Mouse (Mus musculus) lung, embryonic 14.5 days (tissue): ENCODE measurements around the gene Hnrnpc. TPM values are rescaled to one million over a fixed set of nuclear protein-coding genes. Genes with fewer than 3 reads are reported as not detected.
A peak's percentile ranks its signal among the peaks of the same experiment; 100 is the strongest.

Source experiments
- ATAC-seq: fragments of 200-750 bp; cut with Nextera tagmentation; 2 replicates; pipeline ENCODE4 v1.8.0; 2017; ENCODE audit warnings: mild to moderate bottlenecking, moderate TSS enrichment, moderate library complexity; ENCODE audit not compliant: insufficient read depth
- DNase-seq: peaks from one replicate; pipeline ENCODE4 v3.0.0-alpha.2; 2015
- H3K27ac ChIP-seq: fragments of 300-500 bp; sonication (generic); 2 replicates; pipeline ENCODE4 v1.5.1; 2014; ENCODE audit warnings: low read depth, mild to moderate bottlenecking, moderate library complexity
- H3K27me3 ChIP-seq: fragments of 300-500 bp; sonication (generic); 2 replicates; pipeline ENCODE4 v1.6.1; 2014; ENCODE audit warnings: low read length, control low read depth; ENCODE audit not compliant: insufficient read depth
- H3K36me3 ChIP-seq: fragments of 300-500 bp; sonication (generic); 2 replicates; pipeline ENCODE4 v1.6.1; 2014; ENCODE audit warnings: control low read depth; ENCODE audit not compliant: insufficient read depth
- H3K4me1 ChIP-seq: fragments of 300-500 bp; sonication (generic); 2 replicates; pipeline ENCODE4 v1.6.1; 2014; ENCODE audit warnings: antibody characterized with exemption, control low read depth; ENCODE audit not compliant: insufficient read depth
- H3K4me2 ChIP-seq: fragments of 300-500 bp; sonication (generic); 2 replicates; pipeline ENCODE4 v1.6.1; 2014; ENCODE audit warnings: mild to moderate bottlenecking
- H3K4me3 ChIP-seq: fragments of 300-500 bp; sonication (generic); 2 replicates; pipeline ENCODE4 v1.5.1; 2014; ENCODE audit warnings: low read depth, low read length
- H3K9ac ChIP-seq: fragments of 300-500 bp; sonication (generic); 2 replicates; pipeline ENCODE4 v1.6.1; 2014
- H3K9me3 ChIP-seq: fragments of 300-500 bp; sonication (generic); 2 replicates; pipeline ENCODE4 v1.6.1; 2016; ENCODE audit warnings: low read depth, low read length, control low read depth
- CTCF ChIP-seq: IDR thresholded peaks from 2 replicates; pipeline ENCODE4 v1.5.1; 2016; ENCODE audit warnings: antibody characterized with exemption, low read depth
- WGBS: fragments of 180-500 bp; shearing (Covaris S2); extraction: QIAGEN DNeasy Blood & Tissue Kit; methylation state at CpG from one replicate; pipeline ENCODE4 v1.1.7; 2014; 5-methylcytosine and 5-hydroxymethylcytosine counted together
- polyA plus RNA-seq: library from polyadenylated mRNA; unstranded; fragments of >200 nt; fragmentation: Nextera tagmentation; extraction: Ambion mirVana; gene quantifications from 2 replicates; pipeline ENCODE4 v1.2.1, GENCODE M21; 2014

The Hnrnpc gene
- polyA plus RNA-seq, 1 experiment from 2014 or later: 695 TPM

- Histone ChIP-seq H3K36me3 (no peaks in the 10 kb centered on the region), H3K4me1 (peaks cover 4% of the 10 kb centered on the region; the same call in 1 of the 2 replicates), H3K4me3 (no peak overlapping the region), H3K27ac (no peak overlapping the region), H3K9ac (no peak overlapping the region), H3K4me2 (no peak overlapping the region), H3K9me3 (no peaks in the 10 kb centered on the region), H3K27me3 (no peaks in the 10 kb centered on the region)
- DNase-seq (no peak), ATAC-seq (no peak)
- TF ChIP-seq CTCF: no peak
- 93% methylated on average over 5 of the region's 5 CpGs for WGBS
These were observed 13.4 kb upstream of the Hnrnpc start for GRCm38 (mm10) chr14:52117241-52117640.

- Histone ChIP-seq H3K4me3 (no peak overlapping the region), H3K9ac (no peak overlapping the region), H3K4me2 (no peak overlapping the region), H3K36me3 (no peaks in the 10 kb centered on the region), H3K27me3 (no peaks in the 10 kb centered on the region), H3K27ac (no peak overlapping the region), H3K9me3 (no peaks in the 10 kb centered on the region), H3K4me1 (no peaks in the 10 kb centered on the region)
- DNase-seq (no peak), ATAC-seq (no peak)
- whole genome bisulfite sequencing: 56% methylated on average over 1 of the region's 1 CpGs
- no peak for TF ChIP-seq CTCF
These were observed 10.3 kb upstream of the Hnrnpc start for GRCm38 (mm10) chr14:52114101-52114500.

GRCm38 (mm10) chr14:52110346-52110745, 6.5 kb upstream of the Hnrnpc start, which contains the start of gene Rpgrip1:
TSS of gene Rpgrip1 (plus strand) at chr14:52110704.
- Histone ChIP-seq H3K4me3 (no peak within 1 kb of the TSS), H3K27me3 (no peaks in the 10 kb centered on the region), H3K4me1 (0 out of 2 replicates have a peak, but pooled peaks cover 3% of the 10 kb centered on the region), H3K9ac (no peak within 1 kb of the TSS), H3K4me2 (no peak within 1 kb of the TSS), H3K27ac (no peak within 1 kb of the TSS), H3K36me3 (no peaks in the 10 kb centered on the region), H3K9me3 (no peaks in the 10 kb centered on the region)
- 71% methylated on average over 4 of the region's 4 CpGs for WGBS
- no peak for TF ChIP-seq CTCF
- DNase-seq (no peak), ATAC-seq (no peak)

GRCm38 (mm10) chr14:52108025-52108424, 4.2 kb upstream of the Hnrnpc start:
- Histone ChIP-seq H3K27me3 (no peaks in the 10 kb centered on the region), H3K4me1 (0 out of 2 replicates have a peak, but pooled peaks cover 3% of the 10 kb centered on the region), H3K4me3 (no peak overlapping the region), H3K4me2 (no peak overlapping the region), H3K9me3 (no peaks in the 10 kb centered on the region), H3K27ac (no peak overlapping the region), H3K9ac (no peak overlapping the region), H3K36me3 (no peaks in the 10 kb centered on the region)
- WGBS: 76% methylated on average over 2 of the region's 2 CpGs
- no peak for TF ChIP-seq CTCF
- ATAC-seq (no peak), DNase-seq (no peak)

- Histone ChIP-seq H3K4me1 (0 out of 2 replicates have a peak, but pooled peaks cover 8% of the 10 kb centered on the region), H3K9ac (no peak overlapping the region), H3K27me3 (no peaks in the 10 kb centered on the region), H3K4me2 (peak overlapping the region; percentile 37), H3K36me3 (peaks cover 6% of the 10 kb centered on the region; the same call in 1 of the 2 replicates), H3K9me3 (no peaks in the 10 kb centered on the region), H3K4me3 (no peak overlapping the region), H3K27ac (peak overlapping the region; percentile 72)
- peak; percentile 94 for DNase-seq
- 0 out of 2 replicates have a peak, but pooled peaks have one; percentile 10 for ATAC-seq
- WGBS: 4% methylated on average over 10 of the region's 10 CpGs
- TF ChIP-seq CTCF: no peak
These were observed 2.9 kb upstream of the Hnrnpc start for GRCm38 (mm10) chr14:52106741-52107140.

- no peak overlapping the region for H3K4me3 ChIP-seq
- DNase-seq (no peak), ATAC-seq (no peak)
- 72% methylated on average over 2 of the region's 2 CpGs for WGBS
- H3K4me1 ChIP-seq: peaks cover 13% of the 10 kb centered on the region; the same call in 1 of the 2 replicates
- no peak for TF ChIP-seq CTCF
- no peak overlapping the region for H3K27ac ChIP-seq
- no peaks in the 10 kb centered on the region for H3K27me3 ChIP-seq
- peaks cover 15% of the 10 kb centered on the region for H3K36me3 ChIP-seq
- H3K9me3 ChIP-seq: no peaks in the 10 kb centered on the region
- no peak overlapping the region for H3K9ac ChIP-seq
- H3K4me2 ChIP-seq: no peak overlapping the region
These were observed 1.5 kb upstream of the Hnrnpc start for GRCm38 (mm10) chr14:52105308-52105707.

GRCm38 (mm10) chr14:52104677-52105285, 953 bp upstream of the Hnrnpc start:
- no peaks in the 10 kb centered on the region for H3K9me3 ChIP-seq
- no peaks in the 10 kb centered on the region for H3K27me3 ChIP-seq
- peak overlapping the region; percentile 74 for H3K4me2 ChIP-seq
- DNase-seq: no peak
- WGBS: 33% methylated on average over 7 of the region's 7 CpGs
- H3K9ac ChIP-seq: peak overlapping the region; percentile 52
- H3K4me3 ChIP-seq: peak overlapping the region; percentile 37
- peak; percentile 32 for TF ChIP-seq CTCF
- H3K4me1 ChIP-seq: peaks cover 13% of the 10 kb centered on the region; the same call in 1 of the 2 replicates
- peak overlapping the region; percentile 94 for H3K27ac ChIP-seq
- H3K36me3 ChIP-seq: peaks cover 15% of the 10 kb centered on the region
- no peak for ATAC-seq
